Mouse (Mus musculus) lung, postnatal 0 days (tissue): ENCODE data around the gene Iqcf4.

Experiments
- CTCF ChIP-seq: IDR thresholded peaks from 2 replicates; pipeline ENCODE4 v1.5.1; 2016; ENCODE audit warnings: antibody characterized with exemption, mild to moderate bottlenecking
- EP300 ChIP-seq: IDR thresholded peaks from 2 replicates; pipeline ENCODE4 v1.6.1; 2016; ENCODE audit warnings: antibody characterized with exemption, mild to moderate bottlenecking, control low read depth

DNA sequence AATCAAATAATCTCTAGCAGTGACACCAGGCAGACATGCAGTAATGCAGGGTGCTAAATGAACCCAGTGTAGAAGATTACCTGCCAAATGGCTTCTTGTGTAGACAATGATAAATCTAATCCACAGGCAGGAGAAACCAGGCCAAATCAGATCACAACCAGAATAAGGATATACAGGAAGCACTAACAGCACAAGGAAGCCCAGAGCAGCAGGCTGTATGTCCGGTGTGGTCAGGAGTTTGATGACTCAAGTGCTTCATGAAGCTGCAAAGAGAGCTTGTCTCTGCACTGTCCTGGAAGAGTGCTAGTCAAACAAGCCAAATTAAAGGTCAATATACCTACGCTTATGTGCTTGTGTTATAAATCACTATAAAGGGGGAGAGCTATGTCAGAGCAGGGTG lies 1.4 kb upstream of the Iqcf4 start:
- TF ChIP-seq CTCF (no peak), EP300 (no peak)
